Mouse (Mus musculus) lung, postnatal 0 days (tissue): Measurements from ENCODE around the gene Nrxn1. TPM values are rescaled to one million over a fixed set of nuclear protein-coding genes. Genes with fewer than 3 reads are reported as not detected.

Source experiments
- ATAC-seq: fragments of 200-750 bp; cut with Nextera tagmentation; 2 replicates; pipeline ENCODE4 v1.8.0; 2017; ENCODE audit warnings: moderate library complexity
- DNase-seq: peaks from one replicate; pipeline ENCODE4 v3.0.0-alpha.2; 2016; ENCODE audit warnings: low spot score
- H3K27ac ChIP-seq: fragments of 300-500 bp; sonication (generic); 2 replicates; pipeline ENCODE4 v1.5.1; 2014; ENCODE audit warnings: antibody characterized with exemption, mild to moderate bottlenecking, low read length, mixed read lengths
- H3K27me3 ChIP-seq: fragments of 300-500 bp; sonication (generic); replicated peaks from 2 replicates; pipeline ENCODE4 v1.6.1; 2014; ENCODE audit warnings: low read length, mixed read lengths; ENCODE audit not compliant: insufficient read depth
- H3K36me3 ChIP-seq: fragments of 300-500 bp; sonication (generic); 2 replicates; pipeline ENCODE4 v1.6.1; 2014; ENCODE audit warnings: low read length, mixed read lengths; ENCODE audit not compliant: insufficient read depth
- H3K4me1 ChIP-seq: fragments of 300-500 bp; sonication (generic); 2 replicates; pipeline ENCODE4 v1.6.1; 2014; ENCODE audit warnings: antibody characterized with exemption, low read depth, low read length, mixed read lengths; ENCODE audit not compliant: insufficient read depth
- H3K4me2 ChIP-seq: fragments of 300-500 bp; sonication (generic); replicated peaks from 2 replicates; pipeline ENCODE4 v1.6.1; 2014; ENCODE audit warnings: low read depth, mild to moderate bottlenecking, low read length, moderate library complexity, mixed read lengths
- H3K4me3 ChIP-seq: fragments of 300-500 bp; sonication (generic); 2 replicates; pipeline ENCODE4 v1.5.1; 2014; ENCODE audit warnings: low read depth, low read length
- H3K9ac ChIP-seq: fragments of 300-500 bp; sonication (generic); replicated peaks from 2 replicates; pipeline ENCODE4 v1.6.1; 2014; ENCODE audit warnings: low read depth, mild to moderate bottlenecking
- H3K9me3 ChIP-seq: fragments of 300-500 bp; sonication (generic); 2 replicates; pipeline ENCODE4 v1.6.1; 2016; ENCODE audit warnings: low read length, mixed read lengths
- CTCF ChIP-seq: IDR thresholded peaks from 2 replicates; pipeline ENCODE4 v1.5.1; 2016; ENCODE audit warnings: antibody characterized with exemption, mild to moderate bottlenecking
- EP300 ChIP-seq: IDR thresholded peaks from 2 replicates; pipeline ENCODE4 v1.6.1; 2016; ENCODE audit warnings: antibody characterized with exemption, mild to moderate bottlenecking, control low read depth
- WGBS: fragments of 180-500 bp; shearing (Covaris S2); extraction: QIAGEN DNeasy Blood & Tissue Kit; methylation state at CpG from one replicate; pipeline ENCODE4 v1.1.7; 2014; 5-methylcytosine and 5-hydroxymethylcytosine counted together
- polyA plus RNA-seq: library from polyadenylated mRNA; unstranded; fragments of >200 nt; fragmentation: Nextera tagmentation; extraction: Ambion mirVana; gene quantifications from 2 replicates; pipeline ENCODE4 v1.2.1, GENCODE M21; 2015

Gene Nrxn1
- polyA plus RNA-seq, 1 experiment from 2014 or later, result 1.3 TPM

DNA sequence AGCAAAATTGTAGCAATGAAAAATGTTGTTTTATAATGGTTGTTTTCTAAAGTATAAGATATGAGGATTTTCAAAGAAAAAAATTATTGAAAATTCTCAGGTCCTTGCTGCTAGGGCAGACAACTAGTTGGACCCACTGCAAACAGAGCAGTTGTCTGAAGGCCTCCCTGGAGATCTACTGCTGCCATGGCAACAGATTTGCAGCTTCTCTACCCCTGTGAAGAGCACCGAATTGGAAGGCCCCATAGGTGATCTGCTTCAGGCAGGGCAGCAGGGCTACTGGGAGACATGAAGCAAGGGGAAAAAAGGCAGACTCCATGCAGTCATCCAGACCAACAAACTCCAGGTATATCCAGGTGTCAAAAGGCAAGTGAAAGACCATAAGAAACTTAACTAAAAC, 896.1 kb downstream of the Nrxn1 start:
- no peaks in the 10 kb centered on the region for H3K27me3 ChIP-seq
- no peaks in the 10 kb centered on the region for H3K4me1 ChIP-seq
- H3K27ac ChIP-seq, result no peak overlapping the region
- TF ChIP-seq CTCF, result no peak
- no peak for TF ChIP-seq EP300
- DNase-seq, result no peak
- no peak overlapping the region for H3K4me2 ChIP-seq
- ATAC-seq, result no peak
- 25% methylated on average over 1 of the region's 1 CpGs for WGBS
- H3K9me3 ChIP-seq, result no peaks in the 10 kb centered on the region
- H3K9ac ChIP-seq, result no peak overlapping the region
- H3K4me3 ChIP-seq, result no peak overlapping the region
- H3K36me3 ChIP-seq, result no peaks in the 10 kb centered on the region

DNA sequence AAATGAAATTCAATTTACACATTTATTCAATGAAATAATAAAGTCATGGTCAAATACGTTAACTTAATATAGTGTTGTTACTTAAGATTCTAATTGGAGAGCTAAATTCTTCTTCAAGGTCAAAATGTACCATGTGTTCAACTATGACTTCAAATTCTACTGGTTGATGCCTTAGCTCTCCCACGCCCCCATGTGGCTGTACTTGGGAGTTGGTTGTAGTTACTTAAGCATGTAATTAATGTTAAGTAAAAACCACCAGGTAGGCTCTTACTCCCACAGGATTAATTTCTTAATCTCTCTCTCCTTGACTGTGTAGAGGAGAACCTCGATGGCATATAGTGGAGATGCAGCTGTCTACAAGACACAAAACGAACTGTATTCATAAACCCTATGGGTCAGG, 951.3 kb downstream of the Nrxn1 start:
- H3K4me3 ChIP-seq, result no peak overlapping the region
- H3K36me3 ChIP-seq, result no peaks in the 10 kb centered on the region
- H3K4me1 ChIP-seq, result no peaks in the 10 kb centered on the region
- H3K9me3 ChIP-seq, result no peaks in the 10 kb centered on the region
- DNase-seq (no peak), ATAC-seq (no peak)
- 43% methylated on average over 4 of the region's 4 CpGs for WGBS
- peak; percentile 10; the same call in 1 of the 2 replicates for TF ChIP-seq CTCF
- TF ChIP-seq EP300, result no peak
- H3K27me3 ChIP-seq, result no peaks in the 10 kb centered on the region
- no peak overlapping the region for H3K4me2 ChIP-seq
- no peak overlapping the region for H3K27ac ChIP-seq
- no peak overlapping the region for H3K9ac ChIP-seq

DNA sequence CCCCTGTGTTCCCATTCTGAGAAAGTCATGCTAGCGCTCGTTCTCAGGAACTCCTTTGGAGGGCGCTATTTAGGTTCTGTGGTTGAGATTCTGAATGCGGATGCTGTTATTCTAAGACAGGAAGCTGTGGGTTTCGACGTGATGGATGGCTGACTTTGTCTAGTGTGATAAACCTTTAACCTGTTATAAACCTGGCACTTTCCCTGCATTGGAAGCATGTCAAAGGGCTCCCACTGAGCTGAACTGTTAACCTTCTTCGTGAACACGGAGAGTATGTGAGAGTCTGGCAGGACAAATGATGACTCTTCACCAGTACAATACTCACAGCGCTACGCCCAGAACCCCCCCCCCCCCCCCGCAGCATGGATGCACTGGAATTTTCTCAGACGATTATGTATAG, 962.0 kb downstream of the Nrxn1 start:
- Histone ChIP-seq H3K9me3 (no peaks in the 10 kb centered on the region), H3K4me2 (no peak overlapping the region), H3K36me3 (no peaks in the 10 kb centered on the region), H3K4me1 (no peaks in the 10 kb centered on the region), H3K4me3 (no peak overlapping the region), H3K27me3 (no peaks in the 10 kb centered on the region), H3K9ac (no peak overlapping the region), H3K27ac (no peak overlapping the region)
- DNase-seq, result no peak
- no peak for ATAC-seq
- no peak for TF ChIP-seq EP300
- no peak for TF ChIP-seq CTCF
- WGBS, result 62% methylated on average over 12 of the region's 12 CpGs

DNA sequence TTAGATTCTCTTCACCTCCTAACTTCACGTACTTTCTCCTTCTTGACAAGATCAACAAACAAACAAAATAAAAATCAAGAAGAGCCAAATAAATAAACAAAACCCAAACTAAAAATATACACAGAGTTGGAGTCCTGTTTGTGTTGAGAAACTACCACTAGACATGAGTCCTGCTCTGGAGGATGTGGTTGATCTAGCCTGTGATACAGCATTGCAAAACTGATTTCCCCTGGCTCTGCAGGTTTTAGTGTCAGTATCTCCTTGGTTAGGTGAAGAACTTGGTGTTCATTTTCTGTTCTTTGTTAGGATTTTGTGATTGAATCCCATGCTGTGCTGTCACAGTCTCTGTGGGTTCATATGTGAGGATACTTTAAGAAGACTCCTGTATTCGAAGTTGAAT, 963.7 kb downstream of the Nrxn1 start:
- H3K4me3 ChIP-seq, result no peak overlapping the region
- H3K36me3 ChIP-seq, result no peaks in the 10 kb centered on the region
- H3K4me1 ChIP-seq, result no peaks in the 10 kb centered on the region
- no peaks in the 10 kb centered on the region for H3K9me3 ChIP-seq
- DNase-seq (no peak), ATAC-seq (no peak)
- no peak for TF ChIP-seq CTCF
- TF ChIP-seq EP300, result no peak
- H3K27me3 ChIP-seq, result no peaks in the 10 kb centered on the region
- no peak overlapping the region for H3K9ac ChIP-seq
- H3K4me2 ChIP-seq, result no peak overlapping the region
- WGBS, result 62% methylated on average over 2 of the region's 2 CpGs
- H3K27ac ChIP-seq, result no peak overlapping the region

DNA sequence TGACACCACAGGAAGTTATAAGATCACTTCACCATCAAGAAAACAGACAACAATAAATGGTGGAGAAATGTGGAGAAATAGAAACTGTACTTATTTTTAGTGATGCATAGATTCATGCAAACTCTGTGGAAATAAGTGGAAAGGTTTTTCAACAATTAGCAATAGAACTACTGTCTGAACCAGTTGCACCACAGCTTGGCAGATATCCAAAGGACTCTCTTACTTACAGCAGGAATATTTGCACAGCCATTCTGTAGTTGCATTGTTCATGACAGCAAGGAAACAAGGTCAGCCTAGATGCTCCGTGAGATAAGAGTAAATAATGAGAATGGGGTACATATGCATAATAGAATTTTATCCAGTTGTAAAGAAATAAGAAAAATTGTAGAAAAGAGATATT, 965.3 kb downstream of the Nrxn1 start:
- DNase-seq, result peak; percentile 9
- H3K36me3 ChIP-seq, result no peaks in the 10 kb centered on the region

DNA sequence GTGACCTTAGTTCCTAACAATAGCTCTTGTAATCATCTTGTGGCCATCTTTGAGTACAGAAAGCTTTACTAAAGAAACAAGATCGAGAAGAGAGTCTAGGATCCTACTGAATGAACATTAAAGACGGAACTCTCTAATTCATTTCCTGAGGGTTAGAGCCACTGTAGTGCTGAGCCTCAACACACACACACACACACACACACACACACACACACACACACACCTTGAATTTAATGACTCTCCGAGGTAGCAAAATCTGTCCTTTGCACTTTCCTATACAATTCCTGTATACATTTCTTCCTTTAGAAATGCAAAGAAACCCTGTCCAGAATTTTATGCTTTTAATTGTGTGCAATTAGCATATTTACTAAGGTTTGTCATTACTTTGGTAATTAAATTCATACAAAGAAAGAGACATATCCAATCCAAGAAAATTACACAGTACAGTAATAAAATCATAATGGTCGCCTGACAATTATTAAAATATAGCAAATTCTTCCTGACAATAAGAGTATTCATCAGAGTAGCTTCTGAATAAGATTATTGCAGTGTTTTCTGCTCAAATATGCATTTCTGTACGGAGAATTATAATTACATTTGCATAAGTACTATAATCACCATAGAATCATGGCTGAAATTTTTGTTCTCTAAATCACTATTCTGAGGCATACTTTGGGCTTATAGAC, 969.9 kb downstream of the Nrxn1 start:
- Histone ChIP-seq H3K9me3 (no peaks in the 10 kb centered on the region), H3K27me3 (no peaks in the 10 kb centered on the region), H3K9ac (no peak overlapping the region), H3K4me2 (no peak overlapping the region), H3K4me3 (no peak overlapping the region), H3K27ac (no peak overlapping the region), H3K4me1 (no peaks in the 10 kb centered on the region), H3K36me3 (no peaks in the 10 kb centered on the region)
- DNase-seq (no peak), ATAC-seq (no peak)
- TF ChIP-seq EP300 (no peak), CTCF (no peak)
- WGBS, result 76% methylated on average over 5 of the region's 5 CpGs

More for the DNA sequence above, 965.3 kb downstream of the Nrxn1 start:
- Histone ChIP-seq H3K27ac (no peak overlapping the region), H3K27me3 (no peaks in the 10 kb centered on the region), H3K4me1 (no peaks in the 10 kb centered on the region), H3K9ac (no peak overlapping the region), H3K4me2 (no peak overlapping the region), H3K9me3 (no peaks in the 10 kb centered on the region), H3K4me3 (no peak overlapping the region)
- ATAC-seq, result no peak
- WGBS, result 40% methylated on average over 1 of the region's 1 CpGs
- TF ChIP-seq CTCF, result no peak
- TF ChIP-seq EP300, result no peak

DNA sequence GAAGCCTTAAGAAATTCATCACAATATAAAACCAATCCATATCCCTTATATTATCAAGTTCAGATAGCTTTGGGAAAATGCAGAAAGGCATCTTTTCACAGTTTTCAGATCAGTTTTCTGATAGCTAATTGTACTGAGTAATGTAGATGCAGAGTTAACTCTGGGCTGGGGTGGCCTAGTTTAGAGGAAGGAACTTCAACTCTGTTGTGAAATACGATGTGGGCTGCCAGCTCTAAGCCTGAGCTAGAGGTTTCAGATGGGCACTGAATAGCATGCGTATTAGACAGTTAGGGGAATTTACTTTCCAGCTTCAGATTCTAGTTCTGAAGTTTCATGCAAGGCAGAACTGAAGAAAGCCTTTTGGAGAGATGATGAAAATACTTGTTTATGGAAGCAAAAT, 976.6 kb downstream of the Nrxn1 start:
- no peak overlapping the region for H3K4me3 ChIP-seq
- H3K36me3 ChIP-seq, result no peaks in the 10 kb centered on the region
- ATAC-seq, result no peak
- no peak overlapping the region for H3K4me2 ChIP-seq
- H3K4me1 ChIP-seq, result no peaks in the 10 kb centered on the region
- no peaks in the 10 kb centered on the region for H3K9me3 ChIP-seq
- no peaks in the 10 kb centered on the region for H3K27me3 ChIP-seq
- no peak overlapping the region for H3K9ac ChIP-seq
- no peak for TF ChIP-seq EP300
- no peak for TF ChIP-seq CTCF
- WGBS, result 63% methylated on average over 2 of the region's 2 CpGs
- no peak for DNase-seq
- no peak overlapping the region for H3K27ac ChIP-seq
